28 mouse cellular contexts compared by ENCODE assay signal in genomic region chr15:10490101-10490500, GRCm38 (mm10). TPM values are rescaled to one million over a fixed set of nuclear protein-coding genes. Genes with fewer than 3 reads are reported as not detected.
DNase-seq lines count a peak whose midpoint lies in the region; ATAC-seq and TF ChIP-seq lines count a peak whose summit lies in the region.
"Had no signal": no experiment of that assay in that cellular context is flagged by ENCODE, and none has a peak within 500 bp of the region (broad histone marks: within the 10 kb centered on the region; RNA-seq: fewer than 3 reads in every experiment).

No protein-coding gene starts in this region.

- intact Hi-C loops in left cerebral cortex, adult 2 months (cut with DNase I): loop anchor here (10.0 kb wide), 1 partner anchor 895 kb away; no protein-coding TSS in a partner anchor
- intact Hi-C loops in left cerebral cortex, postnatal 36 days (cut with DNase I): no loop called here

- peak; percentile 29; the same call in 1 of the 2 replicates for ATAC-seq in frontal cortex, adult (ENCODE audit: low TSS enrichment)
- ATAC-seq: activated CD4-positive, CD25-positive, alpha-beta regulatory T cell, adult 4 months; CD4-positive, CD25-positive, alpha-beta regulatory T cell, adult 4 months; forebrain, embryonic 14.5 days; Patski had no signal

- no peak for DNase-seq in frontal cortex, postnatal 10 days (ENCODE audit: low spot score in 2 of 2)
- DNase-seq in heart, adult 11 months: peak; percentile 51
- DNase-seq in heart, adult 9 months (ENCODE audit: low spot score in 2 of 2): no peak
- no peak for DNase-seq in left cerebral cortex, adult 2 months (ENCODE audit: extremely low spot score in 1 of 2, low spot score in 2 of 2)
- no peak for DNase-seq in left cerebral cortex, postnatal 36 days (ENCODE audit: low spot score in 2 of 2)
- DNase-seq in right cerebral cortex, adult 2 months (ENCODE audit: low spot score in 2 of 2): peak; percentile 13 to 25
- no peak for DNase-seq in right cerebral cortex, postnatal 10 days (ENCODE audit: low spot score in 2 of 2)
- DNase-seq: adrenal gland, adult 8-10 months; adrenal gland, postnatal 14 days; adrenal gland, postnatal 36 days; B cell, adult 2 months; cerebellum, adult 11 months; cerebellum, adult 18-20 months; cerebellum, adult 8-10 months; cerebellum, adult 9-11 months; cerebellum, postnatal 14 days; cerebellum, postnatal 36 days; embryo, embryonic 11 days had no signal

- no peak overlapping the region for H3K4me3 ChIP-seq in left cerebral cortex, adult 2 months
- H3K4me3 ChIP-seq: embryonic facial prominence, embryonic 13.5 days; embryonic facial prominence, embryonic 15.5 days; erythroblast, embryonic 14.5 days; forebrain, embryonic 10.5 days; forebrain, embryonic 12.5 days had no signal

- peak overlapping the region; percentile 62 for H3K27ac ChIP-seq in left cerebral cortex, adult 2 months
- H3K27ac ChIP-seq: embryonic facial prominence, embryonic 13.5 days; embryonic facial prominence, embryonic 15.5 days; forebrain, embryonic 10.5 days; forebrain, embryonic 12.5 days had no signal

- no peak for TF ChIP-seq CTCF in left cerebral cortex, adult 2 months (IDR thresholded peaks at IDR 0.05)

RNA-seq across cellular contexts. Expression of gene Rad1, which starts 4.3 kb away (rescaled TPM):
- total RNA-seq in left cerebral cortex, adult 2 months (2021): 10 to 100 TPM; 14.4 to 15.6 TPM
- total RNA-seq in left cerebral cortex, postnatal 36 days (2021): 10 to 100 TPM; 13.6 to 18.7 TPM

RNA-seq across cellular contexts. Expression of gene Brix1, which starts 4.4 kb away (rescaled TPM):
- 10 to 100 TPM; 18.2 to 22.3 TPM for total RNA-seq in left cerebral cortex, adult 2 months (2021)
- 10 to 100 TPM; 19.2 to 22.1 TPM for total RNA-seq in left cerebral cortex, postnatal 36 days (2021)

RNA-seq across cellular contexts. Expression of gene Dnajc21, which starts 19.8 kb away (rescaled TPM):
- 10 to 100 TPM; 31.3 to 36.5 TPM for total RNA-seq in left cerebral cortex, adult 2 months (2021)
- total RNA-seq in left cerebral cortex, postnatal 36 days (2021): 10 to 100 TPM; 24.1 to 27.1 TPM

Comparison
In these comparisons a context has a peak if more than half of its experiments do, and no peak if none do; other contexts are left out.
1. DNase-seq: peak in heart, adult 11 months (single experiment) and right cerebral cortex, adult 2 months (2 of 2); none in frontal cortex, postnatal 10 days (0 of 2), heart, adult 9 months (0 of 2), left cerebral cortex, adult 2 months (0 of 2), left cerebral cortex, postnatal 36 days (0 of 2) and right cerebral cortex, postnatal 10 days (0 of 2).